Mouse (Mus musculus): Measurements from ENCODE around the gene Pdcd7. TPM values are rescaled to one million over a fixed set of nuclear protein-coding genes. Genes with fewer than 3 reads are reported as not detected.

The Pdcd7 gene
- polyA plus RNA-seq, 1 experiment from 2014 or later = 1.6 TPM

DNA sequence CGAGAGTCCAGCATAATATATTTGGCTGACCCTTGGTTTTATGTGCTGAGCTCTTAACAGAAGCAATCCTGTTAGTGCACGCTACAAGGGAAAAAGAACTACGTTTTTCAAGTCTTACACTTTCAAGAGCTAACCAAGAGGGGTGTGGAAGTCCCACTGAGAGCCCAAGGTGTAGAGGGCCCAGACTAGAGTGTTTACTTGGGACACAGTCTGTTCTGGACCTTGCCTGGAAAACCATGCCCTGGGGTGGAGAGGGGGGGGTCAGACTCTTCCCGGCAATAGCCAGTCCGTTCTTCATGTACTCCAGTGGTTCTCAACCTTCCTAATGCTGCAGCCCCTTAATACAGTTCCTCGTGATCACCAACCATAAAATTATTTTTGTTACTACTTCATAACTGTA, 54.0 kb downstream of the Pdcd7 start:
- ATAC-seq (ENCODE audit: low read depth) = no peak
- 72% methylated on average over 6 of the region's 6 CpGs for WGBS (ENCODE audit: insufficient replicate concordance)
- H3K4me3 ChIP-seq (ENCODE audit: low read depth, low read length) = no peak overlapping the region
- no peaks in the 10 kb centered on the region for H3K9me3 ChIP-seq (replicated peaks; ENCODE audit: control insufficient read depth, low read length)
- no peaks in the 10 kb centered on the region for H3K36me3 ChIP-seq (ENCODE audit: control insufficient read depth, insufficient read depth)
- no peak overlapping the region for H3K27ac ChIP-seq (ENCODE audit: low read length)
- no peak overlapping the region for H3K4me2 ChIP-seq (ENCODE audit: low read depth, low read length)
- H3K9ac ChIP-seq (ENCODE audit: low read depth, low read length) = no peak overlapping the region
- peaks cover 3% of the 10 kb centered on the region for H3K4me1 ChIP-seq (ENCODE audit: control insufficient read depth, low read depth, low read length)
- peaks cover 3% of the 10 kb centered on the region for H3K27me3 ChIP-seq (ENCODE audit: control insufficient read depth, insufficient read depth, low read depth, low read length)

DNA sequence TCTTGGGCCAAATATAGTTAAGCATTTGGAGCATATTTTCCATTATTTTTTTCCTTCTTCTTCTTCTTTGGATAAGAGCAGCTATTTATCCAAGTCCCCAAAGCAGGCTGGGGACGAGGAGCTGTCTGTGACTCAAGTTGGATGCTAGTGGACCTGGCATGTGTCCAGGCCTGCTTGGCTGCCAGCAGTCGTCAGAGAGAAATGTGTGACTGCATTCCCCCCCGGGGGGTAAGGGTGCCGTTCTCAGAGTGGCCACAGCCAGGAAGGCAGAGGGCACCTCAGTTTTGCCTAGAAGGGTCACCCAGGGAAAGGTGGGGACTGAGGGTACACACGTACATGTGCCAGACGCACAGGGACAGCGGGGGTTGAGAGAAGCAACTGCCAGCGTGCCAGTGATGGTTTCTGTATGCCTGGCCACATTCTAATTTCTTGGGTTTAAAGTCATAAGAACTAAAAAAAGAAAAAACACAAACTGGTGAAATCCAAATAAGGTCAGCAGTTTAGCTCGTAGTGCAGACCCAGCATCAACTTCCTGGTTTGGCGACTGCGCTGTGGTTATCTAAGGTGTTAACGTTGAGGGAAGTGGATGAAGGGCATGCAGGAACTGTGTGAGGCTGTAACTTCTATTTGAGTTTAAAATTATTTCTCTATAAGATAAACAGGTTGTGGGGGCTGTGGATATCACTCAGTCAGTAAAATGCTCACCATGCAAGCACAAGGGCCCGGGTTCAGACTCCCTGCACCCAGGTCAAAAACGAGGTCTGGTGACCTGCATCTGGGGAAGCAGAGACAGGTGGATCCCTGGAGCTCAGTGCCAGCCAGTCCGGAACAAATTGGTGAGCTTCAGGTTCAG, 58.7 kb downstream of the Pdcd7 start:
- no peak for ATAC-seq (ENCODE audit: low read depth)
- Histone ChIP-seq H3K9ac (ENCODE audit: low read depth, low read length) (no peak overlapping the region), H3K4me2 (ENCODE audit: low read depth, low read length) (no peak overlapping the region), H3K27ac (ENCODE audit: low read length) (no peak overlapping the region), H3K9me3 (replicated peaks; ENCODE audit: control insufficient read depth, low read length) (no peaks in the 10 kb centered on the region), H3K27me3 (ENCODE audit: control insufficient read depth, insufficient read depth, low read depth, low read length) (no peaks in the 10 kb centered on the region), H3K4me1 (ENCODE audit: control insufficient read depth, low read depth, low read length) (no peaks in the 10 kb centered on the region), H3K4me3 (ENCODE audit: low read depth, low read length) (no peak overlapping the region), H3K36me3 (ENCODE audit: control insufficient read depth, insufficient read depth) (no peaks in the 10 kb centered on the region)
- 52% methylated on average over 15 of the region's 15 CpGs for WGBS (ENCODE audit: insufficient replicate concordance)

DNA sequence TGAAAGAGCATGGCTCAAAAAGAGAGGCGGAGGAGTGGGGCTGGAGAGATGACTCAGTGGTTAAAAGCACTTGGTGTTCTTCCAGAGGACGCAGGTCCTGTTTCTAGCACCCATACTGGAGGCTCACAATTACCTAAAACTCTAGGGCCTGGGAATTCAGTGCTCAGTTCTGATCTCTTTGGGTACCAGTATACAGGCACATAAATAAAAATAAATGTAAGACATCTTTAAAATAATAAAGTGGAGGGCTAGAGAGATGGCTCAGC, 59.2 kb downstream of the Pdcd7 start:
- 62% methylated on average over 2 of the region's 2 CpGs for WGBS (ENCODE audit: insufficient replicate concordance)
- no peaks in the 10 kb centered on the region for H3K4me1 ChIP-seq (ENCODE audit: control insufficient read depth, low read depth, low read length)

DNA sequence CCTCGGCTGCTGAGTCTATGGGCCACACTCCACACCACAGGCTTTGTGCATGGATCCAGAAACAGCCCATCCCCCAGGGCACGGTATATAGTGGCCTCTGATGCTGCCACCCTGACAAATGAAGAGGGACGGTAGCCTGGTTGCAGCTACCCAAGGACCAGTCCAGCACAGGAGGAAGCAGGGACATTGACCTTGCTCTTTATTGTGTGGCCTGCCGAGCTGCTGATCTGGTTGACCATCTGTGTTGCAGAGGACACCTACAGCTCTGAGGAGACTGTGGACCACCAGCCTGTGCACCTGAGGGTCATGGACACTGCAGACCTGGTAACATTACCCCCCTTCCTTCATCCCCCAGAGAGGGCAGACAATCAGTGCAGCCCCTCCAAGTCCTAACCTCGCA, 61.4 kb downstream of the Pdcd7 start:
- Histone ChIP-seq H3K9ac (ENCODE audit: low read depth, low read length) (no peak overlapping the region), H3K36me3 (ENCODE audit: control insufficient read depth, insufficient read depth) (no peaks in the 10 kb centered on the region), H3K4me1 (ENCODE audit: control insufficient read depth, low read depth, low read length) (no peaks in the 10 kb centered on the region), H3K4me3 (ENCODE audit: low read depth, low read length) (no peak overlapping the region), H3K27me3 (ENCODE audit: control insufficient read depth, insufficient read depth, low read depth, low read length) (no peaks in the 10 kb centered on the region), H3K4me2 (ENCODE audit: low read depth, low read length) (no peak overlapping the region), H3K9me3 (replicated peaks; ENCODE audit: control insufficient read depth, low read length) (no peaks in the 10 kb centered on the region), H3K27ac (ENCODE audit: low read length) (no peak overlapping the region)
- WGBS (ENCODE audit: insufficient replicate concordance) = 53% methylated on average over 5 of the region's 5 CpGs
- no peak for ATAC-seq (ENCODE audit: low read depth)

More for the DNA sequence above, 59.2 kb downstream of the Pdcd7 start:
- Histone ChIP-seq H3K9ac (ENCODE audit: low read depth, low read length) (no peak overlapping the region), H3K27ac (ENCODE audit: low read length) (no peak overlapping the region), H3K4me2 (ENCODE audit: low read depth, low read length) (no peak overlapping the region), H3K4me3 (ENCODE audit: low read depth, low read length) (no peak overlapping the region), H3K9me3 (replicated peaks; ENCODE audit: control insufficient read depth, low read length) (no peaks in the 10 kb centered on the region), H3K36me3 (ENCODE audit: control insufficient read depth, insufficient read depth) (no peaks in the 10 kb centered on the region), H3K27me3 (ENCODE audit: control insufficient read depth, insufficient read depth, low read depth, low read length) (no peaks in the 10 kb centered on the region)
- no peak for ATAC-seq (ENCODE audit: low read depth)

DNA sequence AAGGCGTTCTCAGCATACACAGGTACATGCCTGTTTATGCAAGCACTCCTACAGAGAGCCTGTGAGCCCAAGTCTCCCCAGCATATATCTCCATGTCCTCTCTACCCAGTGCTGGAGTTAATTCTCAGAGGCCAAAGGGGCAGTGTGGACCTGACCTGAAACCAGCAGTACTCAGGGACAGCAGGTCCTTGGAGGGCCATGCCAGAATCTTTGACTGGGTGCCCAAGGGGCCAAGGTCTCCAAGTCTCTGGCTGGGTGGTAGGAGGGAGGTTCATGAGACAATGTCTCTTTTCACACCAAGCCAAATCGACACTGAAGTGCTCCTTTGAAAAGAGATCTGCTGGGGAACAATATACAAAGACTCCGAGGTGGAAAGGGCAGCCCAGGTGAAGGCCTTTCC, 62.0 kb downstream of the Pdcd7 start:
- Histone ChIP-seq H3K27ac (ENCODE audit: low read length) (no peak overlapping the region), H3K36me3 (ENCODE audit: control insufficient read depth, insufficient read depth) (no peaks in the 10 kb centered on the region), H3K4me2 (ENCODE audit: low read depth, low read length) (no peak overlapping the region), H3K4me3 (ENCODE audit: low read depth, low read length) (no peak overlapping the region), H3K27me3 (ENCODE audit: control insufficient read depth, insufficient read depth, low read depth, low read length) (no peaks in the 10 kb centered on the region), H3K4me1 (ENCODE audit: control insufficient read depth, low read depth, low read length) (no peaks in the 10 kb centered on the region), H3K9ac (ENCODE audit: low read depth, low read length) (no peak overlapping the region), H3K9me3 (replicated peaks; ENCODE audit: control insufficient read depth, low read length) (no peaks in the 10 kb centered on the region)
- no peak for ATAC-seq (ENCODE audit: low read depth)
- WGBS (ENCODE audit: insufficient replicate concordance) = 46% methylated on average over 3 of the region's 3 CpGs

DNA sequence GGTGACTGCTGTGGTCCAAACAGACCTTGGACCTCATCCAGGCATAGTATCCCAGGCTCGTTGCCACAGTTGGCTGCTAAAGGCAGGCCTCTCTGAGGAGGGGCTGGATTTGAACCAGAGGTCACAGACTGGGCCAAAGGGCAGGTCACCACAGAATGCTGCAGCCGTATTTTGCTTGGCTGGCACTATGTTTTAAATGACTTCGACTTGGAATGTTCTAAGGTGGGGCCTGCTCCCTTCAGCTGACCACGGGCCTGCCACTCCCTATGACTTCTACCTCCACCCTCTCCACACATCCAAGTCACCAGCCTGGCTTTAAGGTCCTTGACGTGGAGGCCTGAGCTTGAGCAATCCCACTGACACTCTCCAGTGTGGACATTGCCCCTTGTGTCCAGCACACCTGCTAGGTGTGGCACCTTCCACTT, 63.0 kb downstream of the Pdcd7 start:
- H3K4me1 ChIP-seq (ENCODE audit: control insufficient read depth, low read depth, low read length) = no peaks in the 10 kb centered on the region
- peak; percentile 66 for ATAC-seq (ENCODE audit: low read depth)
- H3K27me3 ChIP-seq (ENCODE audit: control insufficient read depth, insufficient read depth, low read depth, low read length) = no peaks in the 10 kb centered on the region
- H3K4me2 ChIP-seq (ENCODE audit: low read depth, low read length) = no peak overlapping the region
- no peaks in the 10 kb centered on the region for H3K9me3 ChIP-seq (replicated peaks; ENCODE audit: control insufficient read depth, low read length)
- H3K9ac ChIP-seq (ENCODE audit: low read depth, low read length) = no peak overlapping the region
- 48% methylated on average over 5 of the region's 5 CpGs for WGBS (ENCODE audit: insufficient replicate concordance)
- H3K27ac ChIP-seq (ENCODE audit: low read length) = no peak overlapping the region
- H3K36me3 ChIP-seq (ENCODE audit: control insufficient read depth, insufficient read depth) = no peaks in the 10 kb centered on the region
- H3K4me3 ChIP-seq (ENCODE audit: low read depth, low read length) = no peak overlapping the region

Other genes starting within 250 kb of the Pdcd7 start
- gene Igdcc4, start 244.6 kb upstream of the Pdcd7 start, polyA plus RNA-seq (2015; fragmentation: Nextera tagmentation; extraction: Ambion mirVana) = 6.8 and 9.4 TPM in 2 replicates
- gene Igdcc3, start 204.9 kb upstream of the Pdcd7 start, polyA plus RNA-seq (2015; fragmentation: Nextera tagmentation; extraction: Ambion mirVana) = 0.04 TPM in 1 of 2 replicates, not detected in the other
- 9.9 and 11.2 TPM in 2 replicates for gene Parp16, start 150.8 kb upstream of the Pdcd7 start, polyA plus RNA-seq (2015; fragmentation: Nextera tagmentation; extraction: Ambion mirVana)
- 0.06 and 0.12 TPM in 2 replicates for gene Cilp, start 80.9 kb upstream of the Pdcd7 start, polyA plus RNA-seq (2015; fragmentation: Nextera tagmentation; extraction: Ambion mirVana)
- 41.6 and 42.2 TPM in 2 replicates for gene Clpx, start 51.8 kb upstream of the Pdcd7 start, polyA plus RNA-seq (2015; fragmentation: Nextera tagmentation; extraction: Ambion mirVana)
- not detected in 2 replicates for gene Ubap1l, start 14.9 kb downstream of the Pdcd7 start, polyA plus RNA-seq (2015; fragmentation: Nextera tagmentation; extraction: Ambion mirVana)
- gene Kbtbd13, start 45.5 kb downstream of the Pdcd7 start, polyA plus RNA-seq (2015; fragmentation: Nextera tagmentation; extraction: Ambion mirVana) = 0.25 and 0.42 TPM in 2 replicates
- gene Rasl12, start 52.4 kb downstream of the Pdcd7 start, polyA plus RNA-seq (2015; fragmentation: Nextera tagmentation; extraction: Ambion mirVana) = 0.23 and 0.34 TPM in 2 replicates
- gene Slc51b, start 76.9 kb downstream of the Pdcd7 start, polyA plus RNA-seq (2015; fragmentation: Nextera tagmentation; extraction: Ambion mirVana) = 0.17 TPM in 1 of 2 replicates, not detected in the other
- 5.1 and 6.3 TPM in 2 replicates for gene Mtfmt, start 89.7 kb downstream of the Pdcd7 start, polyA plus RNA-seq (2015; fragmentation: Nextera tagmentation; extraction: Ambion mirVana)
- 24.6 and 26.7 TPM in 2 replicates for gene Spg21, start 114.8 kb downstream of the Pdcd7 start, polyA plus RNA-seq (2015; fragmentation: Nextera tagmentation; extraction: Ambion mirVana)
- gene Ankdd1a, start 174.1 kb downstream of the Pdcd7 start, polyA plus RNA-seq (2015; fragmentation: Nextera tagmentation; extraction: Ambion mirVana) = 0.06 TPM in 1 of 2 replicates, not detected in the other
- 23.1 and 24.5 TPM in 2 replicates for gene Plekho2, start 233.9 kb downstream of the Pdcd7 start, polyA plus RNA-seq (2015; fragmentation: Nextera tagmentation; extraction: Ambion mirVana)
- 9.6 and 10.9 TPM in 2 replicates for gene Pif1, start 241.1 kb downstream of the Pdcd7 start, polyA plus RNA-seq (2015; fragmentation: Nextera tagmentation; extraction: Ambion mirVana)

All from liver, embryonic 16.5 days (tissue).